Comparison of ENCODE assay signal across 12 mouse cellular contexts in genomic region chr4:117356223-117356622, GRCm38 (mm10).
A peak's percentile ranks its signal among the peaks of the same experiment; 100 is the strongest.
DNase-seq lines count a peak whose midpoint lies in the region; ATAC-seq lines count a peak whose summit lies in the region.
"Had no signal": no experiment of that assay in that cellular context is flagged by ENCODE, and none has a peak within 500 bp of the region (broad histone marks: within the 10 kb centered on the region; RNA-seq: fewer than 3 reads in every experiment).

No protein-coding gene starts in this region.

- H3K4me1 ChIP-seq in lung, embryonic 16.5 days (replicated peaks; ENCODE audit: control insufficient read depth, insufficient read depth, low read length), result 0 out of 2 replicates have a peak, but pooled peaks cover 4% of the 10 kb centered on the region
- peaks cover 70% of the 10 kb centered on the region for H3K4me1 ChIP-seq in brown adipose tissue, adult 24 weeks (ENCODE audit: control insufficient read depth, insufficient read depth, insufficient read length, low read length)
- H3K4me1 ChIP-seq in intestine, embryonic 16.5 days (ENCODE audit: control insufficient read depth, insufficient read depth, low read length), result peaks cover 24% of the 10 kb centered on the region; the same call in 1 of the 2 replicates

- H3K27me3 ChIP-seq in lung, embryonic 16.5 days (ENCODE audit: control insufficient read depth, insufficient read depth, low read depth, low read length), result no peaks in the 10 kb centered on the region
- no peaks in the 10 kb centered on the region for H3K27me3 ChIP-seq in intestine, embryonic 16.5 days (replicated peaks; ENCODE audit: control insufficient read depth, insufficient read depth, low read length)
- H3K27me3 ChIP-seq: forebrain, embryonic 15.5 days; Patski had no signal

- peak overlapping the region; percentile 60 for H3K27ac ChIP-seq in lung, embryonic 16.5 days (ENCODE audit: low read length)
- peak overlapping the region; percentile 99 for H3K27ac ChIP-seq in brown adipose tissue, adult 24 weeks (replicated peaks; ENCODE audit: low read depth, low read length)
- no peak overlapping the region for H3K27ac ChIP-seq in intestine, embryonic 16.5 days (ENCODE audit: low read length)
- H3K27ac ChIP-seq: forebrain, embryonic 15.5 days; hindbrain, embryonic 14.5 days had no signal

- H3K9ac ChIP-seq in lung, embryonic 16.5 days (ENCODE audit: low read length), result 0 out of 2 replicates have a peak overlapping the region, but pooled peaks have one; percentile 7
- H3K9ac ChIP-seq in intestine, embryonic 16.5 days (ENCODE audit: low read depth, low read length), result no peak overlapping the region
- H3K9ac ChIP-seq: forebrain, embryonic 15.5 days; hindbrain, embryonic 14.5 days had no signal

- no peak overlapping the region for H3K4me2 ChIP-seq in lung, embryonic 16.5 days (ENCODE audit: low read depth, low read length)
- H3K4me2 ChIP-seq in intestine, embryonic 16.5 days (ENCODE audit: low read depth, low read length), result no peak overlapping the region
- H3K4me2 ChIP-seq: forebrain, embryonic 15.5 days; hindbrain, embryonic 14.5 days had no signal

- 58% methylated on average over 2 of the region's 2 CpGs for WGBS in lung, embryonic 16.5 days
- 76% methylated on average over 2 of the region's 2 CpGs for WGBS in intestine, embryonic 16.5 days

- peak; percentile 83 for DNase-seq in adrenal gland, postnatal 10 days
- DNase-seq in adrenal gland, adult 8-10 months, result no peak
- DNase-seq in lung, postnatal 25 days (ENCODE audit: low spot score), result no peak
- DNase-seq in spleen, adult 18-20 months, result no peak
- DNase-seq: embryo, embryonic 11 days had no signal

- peak; percentile 63 for ATAC-seq in lung, embryonic 16.5 days (ENCODE audit: low read depth)
- ATAC-seq in intestine, embryonic 16.5 days, result peak; percentile 53
- ATAC-seq in frontal cortex, adult (ENCODE audit: low TSS enrichment), result no peak
- ATAC-seq: forebrain, embryonic 15.5 days; Patski had no signal

- no peak overlapping the region for H3K4me3 ChIP-seq in lung, embryonic 16.5 days (ENCODE audit: low read length)
- 0 out of 2 replicates have a peak overlapping the region, but pooled peaks have one; percentile 7 for H3K4me3 ChIP-seq in brown adipose tissue, adult 24 weeks (ENCODE audit: insufficient read depth, low read depth, low read length)
- H3K4me3 ChIP-seq in intestine, embryonic 16.5 days (ENCODE audit: low read length), result no peak overlapping the region
- H3K4me3 ChIP-seq: forebrain, embryonic 15.5 days had no signal

- H3K36me3 ChIP-seq in lung, embryonic 16.5 days (ENCODE audit: control insufficient read depth, insufficient read depth, low read length), result no peaks in the 10 kb centered on the region
- no peaks in the 10 kb centered on the region for H3K36me3 ChIP-seq in intestine, embryonic 16.5 days (ENCODE audit: control insufficient read depth, insufficient read depth, low read length)
- H3K36me3 ChIP-seq: forebrain, embryonic 15.5 days had no signal

- no peaks in the 10 kb centered on the region for H3K9me3 ChIP-seq in lung, embryonic 16.5 days (ENCODE audit: control insufficient read depth, low read length)
- H3K9me3 ChIP-seq in intestine, embryonic 16.5 days (ENCODE audit: control insufficient read depth, low read length), result no peaks in the 10 kb centered on the region
- H3K9me3 ChIP-seq: forebrain, embryonic 15.5 days had no signal
